Mouse (Mus musculus) ES-E14 (cell line): ENCODE measurements at regions not wholly inside any gene's neighbourhood (a gene's known extent, or its start where the extent isn't known, plus 50 kb on each side); places are given as distances from the start of the nearest gene placed in this dataset.

ENCODE experiments used
- HCFC1 ChIP-seq: IDR thresholded peaks from 2 replicates; pipeline ENCODE4 v1.6.1; 2012; ENCODE audit warnings: low read length, inconsistent platforms, borderline replicate concordance; ENCODE audit not compliant: insufficient read depth
- MAFK ChIP-seq: IDR thresholded peaks from 2 replicates; pipeline ENCODE4 v1.6.1; 2014; ENCODE audit warnings: mild to moderate bottlenecking, low read depth, low read length, inconsistent platforms; ENCODE audit not compliant: insufficient read depth
- ZC3H11A ChIP-seq: IDR thresholded peaks from 2 replicates; pipeline ENCODE4 v1.6.1; 2012; ENCODE audit warnings: low read depth, mild to moderate bottlenecking, inconsistent platforms, low read length, borderline replicate concordance
- ZNF384 ChIP-seq: IDR thresholded peaks from 2 replicates; pipeline ENCODE4 v1.6.1; 2012; ENCODE audit warnings: low read depth, low read length, inconsistent platforms

DNA sequence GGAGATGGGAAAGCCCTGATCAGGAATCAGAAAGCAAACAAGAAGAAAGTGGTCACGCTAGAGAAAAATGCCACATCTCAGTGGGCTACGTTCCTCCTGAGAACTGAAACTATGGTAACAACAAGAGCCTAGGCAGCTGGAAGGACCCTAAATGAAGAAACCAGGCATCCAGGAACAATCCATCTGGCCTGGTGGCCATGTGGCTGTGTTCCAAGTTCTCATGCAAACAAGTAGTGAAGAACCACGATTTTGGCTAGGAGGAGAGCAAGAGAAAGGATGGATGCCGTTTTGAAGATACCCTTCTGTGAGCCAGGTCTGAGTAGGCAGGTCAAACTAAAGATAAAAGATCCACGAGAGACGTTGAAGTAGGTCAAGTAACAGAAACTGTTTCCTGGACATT is 1613.6 kb upstream of the Gm6569 start:
- TF ChIP-seq HCFC1, result no peak
- TF ChIP-seq ZNF384, result no peak
- TF ChIP-seq ZC3H11A, result no peak
- no peak for TF ChIP-seq MAFK
